Mouse (Mus musculus) ES-Bruce4 (cell line): ENCODE results near the gene Pigx.

Experiments
- CTCF ChIP-seq: IDR thresholded peaks from one replicate; pipeline ENCODE4 v1.8.1; 2011; ENCODE audit warnings: low read depth, low read length
- POLR2A ChIP-seq: IDR thresholded peaks from one replicate; pipeline ENCODE4 v1.8.1; 2011; ENCODE audit warnings: low read length; ENCODE audit not compliant: insufficient read depth

- TF ChIP-seq CTCF: peak; percentile 87
- no peak for TF ChIP-seq POLR2A
These were observed 15.6 kb upstream of the Pigx start for GRCm38 (mm10) chr16:32114968-32115695.
